Mouse (Mus musculus): ENCODE results near the gene Ints3. TPM values are rescaled to one million over a fixed set of nuclear protein-coding genes. Genes with fewer than 3 reads are reported as not detected.
A peak's percentile ranks its signal among the peaks of the same experiment; 100 is the strongest.

The Ints3 gene
- total RNA-seq, 2 experiments from 2014 or later, result 57.6 to 70.1 TPM

GRCm38 (mm10) chr3:90446389-90447122 lies 13.1 kb upstream of the Ints3 start:
- intact Hi-C loops (cut with DNase I), result no loop called here
- peak; percentile 42 to 43 for DNase-seq (ENCODE audit: low spot score in 2 of 2)

GRCm38 (mm10) chr3:90445417-90446200 lies 12.2 kb upstream of the Ints3 start:
- no peak for DNase-seq (ENCODE audit: low spot score in 2 of 2)

GRCm38 (mm10) chr3:90443977-90444376 lies 10.6 kb upstream of the Ints3 start:
- intact Hi-C loops (cut with DNase I), result no loop called here
- no peak for DNase-seq (ENCODE audit: low spot score in 2 of 2)

More at GRCm38 (mm10) chr3:90445417-90446200, 12.2 kb upstream of the Ints3 start:
- intact Hi-C loops (cut with DNase I), result no loop called here

- intact Hi-C loops (cut with DNase I), result no loop called here
- DNase-seq (ENCODE audit: low spot score in 2 of 2), result no peak
Observed at GRCm38 (mm10) chr3:90440756-90441155, 7.3 kb upstream of the Ints3 start.

- no peak for DNase-seq (ENCODE audit: low spot score in 2 of 2)
Observed at GRCm38 (mm10) chr3:90437131-90437530, 3.7 kb upstream of the Ints3 start.

GRCm38 (mm10) chr3:90434073-90434730 lies 780 bp upstream of the Ints3 start:
- DNase-seq (ENCODE audit: low spot score in 2 of 2), result no peak
- intact Hi-C loops (cut with DNase I), result loop anchor here (5.0 kb wide), 1 partner anchor 33 kb away; the partner anchor contains the start of gene Npr1

More at GRCm38 (mm10) chr3:90437131-90437530, 3.7 kb upstream of the Ints3 start:
- intact Hi-C loops (cut with DNase I), result no loop called here

- peak in 1 of 2 experiments; percentile 59 for DNase-seq (ENCODE audit: low spot score in 2 of 2)
- intact Hi-C loops (cut with DNase I), result loop anchor here (5.0 kb wide), 1 partner anchor 34 kb away; the partner anchor contains the start of gene Npr1
Observed at GRCm38 (mm10) chr3:90432811-90433219, 607 bp downstream of the Ints3 start.

GRCm38 (mm10) chr3:90432348-90432747 lies 1.1 kb downstream of the Ints3 start:
- intact Hi-C loops (cut with DNase I), result loop anchor here (5.0 kb wide), 1 partner anchor 35 kb away; the partner anchor contains the start of gene Npr1

GRCm38 (mm10) chr3:90429576-90429975 lies 3.8 kb downstream of the Ints3 start:
- intact Hi-C loops (cut with DNase I), result no loop called here
- no peak for DNase-seq (ENCODE audit: low spot score in 2 of 2)

More at GRCm38 (mm10) chr3:90432348-90432747, 1.1 kb downstream of the Ints3 start:
- no peak for DNase-seq (ENCODE audit: low spot score in 2 of 2)

GRCm38 (mm10) chr3:90428186-90428585 lies 5.2 kb downstream of the Ints3 start:
- no peak for DNase-seq (ENCODE audit: low spot score in 2 of 2)
- intact Hi-C loops (cut with DNase I), result no loop called here

GRCm38 (mm10) chr3:90427574-90427973 lies 5.8 kb downstream of the Ints3 start:
- no peak for DNase-seq (ENCODE audit: low spot score in 2 of 2)
- intact Hi-C loops (cut with DNase I), result no loop called here

- no peak for DNase-seq (ENCODE audit: low spot score in 2 of 2)
- intact Hi-C loops (cut with DNase I), result no loop called here
Observed at GRCm38 (mm10) chr3:90425499-90425898, 7.9 kb downstream of the Ints3 start.

GRCm38 (mm10) chr3:90423549-90423948 lies 9.9 kb downstream of the Ints3 start:
- no peak for DNase-seq (ENCODE audit: low spot score in 2 of 2)
- intact Hi-C loops (cut with DNase I), result no loop called here

GRCm38 (mm10) chr3:90420696-90421095 lies 12.7 kb downstream of the Ints3 start:
- intact Hi-C loops (cut with DNase I), result no loop called here
- DNase-seq (ENCODE audit: low spot score in 2 of 2), result no peak

GRCm38 (mm10) chr3:90413011-90413396 lies 20.4 kb downstream of the Ints3 start:
- no peak for DNase-seq (ENCODE audit: low spot score in 2 of 2)
- intact Hi-C loops (cut with DNase I), result loop anchor here (5.0 kb wide), 1 partner anchor 294 kb away; no protein-coding TSS in a partner anchor

GRCm38 (mm10) chr3:90412312-90413010 lies 21.0 kb downstream of the Ints3 start:
- peak; percentile 57 for DNase-seq (ENCODE audit: low spot score in 2 of 2)
- intact Hi-C loops (cut with DNase I), result loop anchor here (1.0 to 5.0 kb wide), 2 partner anchors 54 to 295 kb away; no protein-coding TSS in a partner anchor

- DNase-seq (ENCODE audit: low spot score in 2 of 2), result no peak
- intact Hi-C loops (cut with DNase I), result no loop called here
Observed at GRCm38 (mm10) chr3:90408721-90409120, 24.7 kb downstream of the Ints3 start.

GRCm38 (mm10) chr3:90406414-90406813 lies 27.0 kb downstream of the Ints3 start:
- intact Hi-C loops (cut with DNase I), result no loop called here
- no peak for DNase-seq (ENCODE audit: low spot score in 2 of 2)

GRCm38 (mm10) chr3:90404609-90405008 lies 28.8 kb downstream of the Ints3 start:
- no peak for DNase-seq (ENCODE audit: low spot score in 2 of 2)
- intact Hi-C loops (cut with DNase I), result no loop called here
